Mouse (Mus musculus) cerebellum, postnatal 14 days (tissue): ENCODE measurements at regions not wholly inside any gene's neighbourhood (a gene's known extent, or its start where the extent isn't known, plus 50 kb on each side); places are given as distances from the start of the nearest gene placed in this dataset.

ENCODE experiments used
- DNase-seq, 2 experiments: peaks; one replicate each; pipeline ENCODE4 v3.0.0; 2021; ENCODE audit warnings: mixed read lengths in 2 of 2

DNA sequence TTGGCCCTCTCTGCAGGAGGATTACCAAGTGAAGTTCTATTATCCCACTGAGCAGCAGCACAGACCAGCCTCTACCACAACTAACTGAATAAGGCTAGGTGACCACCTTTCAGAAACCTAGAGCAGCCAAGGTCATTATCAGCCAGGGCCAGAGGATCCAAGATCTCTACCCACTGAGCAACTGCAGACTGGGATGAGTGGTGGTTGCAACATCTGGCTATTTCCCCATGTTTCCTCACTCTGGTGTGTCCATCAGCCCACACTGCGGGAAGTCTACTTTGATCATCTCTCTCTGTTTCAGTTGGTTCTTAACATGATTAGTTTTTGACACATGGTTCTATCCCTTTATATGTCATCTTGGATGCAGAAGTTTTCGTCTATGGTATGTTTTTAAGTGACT lies 157.2 kb downstream of the Cog6 start:
- no peak for DNase-seq

DNA sequence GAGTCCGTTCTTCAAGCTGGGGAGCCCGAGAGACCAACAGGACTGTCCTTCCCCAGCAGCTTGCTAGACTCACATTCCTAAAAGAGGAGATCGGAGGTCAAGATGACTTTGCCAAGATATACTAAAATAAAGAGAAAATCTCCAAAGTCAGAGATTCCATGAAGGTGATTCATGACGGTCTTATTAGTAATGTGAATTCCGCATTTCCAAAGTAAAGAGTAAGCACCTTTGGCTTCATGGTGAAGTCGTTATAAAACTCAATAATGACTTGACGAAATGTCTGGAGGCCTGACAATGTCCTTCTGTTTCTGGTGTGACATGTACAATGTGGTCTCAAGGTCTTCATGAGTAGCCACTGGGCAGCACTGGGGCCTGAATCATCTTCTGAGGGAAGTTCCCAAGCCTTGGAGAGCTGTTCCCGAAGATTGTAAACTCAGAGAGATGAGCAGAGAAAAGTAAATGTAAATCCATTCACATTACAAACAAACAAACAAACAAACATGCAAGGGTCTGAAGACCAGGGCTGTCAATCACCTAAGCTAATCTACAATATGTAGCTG lies 157.7 kb downstream of the Cog6 start:
- no peak for DNase-seq

DNA sequence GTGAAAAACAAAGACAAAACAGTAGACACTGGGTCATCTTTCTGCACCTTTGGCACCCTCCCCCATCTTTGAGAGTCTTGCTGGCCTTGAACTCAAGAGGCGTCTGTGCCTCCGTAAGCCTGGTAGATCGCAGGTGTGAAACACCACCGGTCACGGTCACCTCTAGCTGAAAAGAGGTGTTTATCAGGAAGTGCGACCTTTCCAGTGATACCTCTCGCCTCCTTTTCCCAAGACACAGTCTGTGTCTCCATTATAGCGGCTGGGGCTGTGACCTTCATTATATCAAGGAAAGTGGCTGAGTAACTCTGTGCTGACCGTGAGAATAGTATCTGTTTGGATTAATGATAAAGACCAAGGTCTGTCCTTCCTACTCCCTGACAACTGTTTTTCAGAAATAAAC lies 158.8 kb downstream of the Cog6 start:
- no peak for DNase-seq

DNA sequence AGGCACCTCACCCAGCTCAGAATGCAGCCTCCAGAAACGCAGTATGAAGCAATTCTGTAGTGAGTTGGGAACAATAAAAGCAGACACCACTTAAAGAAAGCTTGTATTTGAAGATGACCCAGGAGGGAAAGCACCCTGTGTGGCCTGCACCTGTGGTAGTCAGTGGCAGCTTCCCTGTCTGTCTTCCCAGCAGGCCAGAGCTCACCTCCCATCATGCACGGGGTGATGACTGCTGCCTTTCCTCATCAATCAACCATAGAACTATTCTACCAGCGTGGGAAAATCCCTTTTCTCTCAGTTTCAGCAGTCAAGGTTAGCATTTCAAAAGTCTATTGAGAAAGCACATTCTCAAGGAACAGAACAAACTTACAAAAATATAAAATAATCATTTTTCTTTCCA lies 160.0 kb downstream of the Cog6 start:
- no peak for DNase-seq

DNA sequence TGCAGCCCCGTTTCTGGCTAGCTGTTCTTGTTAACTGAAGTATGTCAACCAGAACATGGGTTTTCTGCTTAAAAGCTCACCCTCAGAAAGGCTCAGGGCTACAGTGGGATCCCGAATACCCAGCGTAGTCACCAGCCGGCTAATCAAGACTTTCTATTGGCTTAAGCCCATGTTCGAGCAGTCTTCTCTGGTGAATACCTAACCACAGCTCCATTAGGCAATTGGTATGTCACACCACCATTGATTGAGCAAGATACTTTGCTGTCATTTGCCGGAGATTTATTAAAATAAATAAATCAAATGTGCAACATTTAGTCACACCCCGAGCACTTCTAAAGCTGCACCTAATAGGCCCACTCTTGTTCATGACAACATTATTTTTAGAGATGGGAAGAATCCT lies 162.5 kb downstream of the Cog6 start:
- no peak for DNase-seq

DNA sequence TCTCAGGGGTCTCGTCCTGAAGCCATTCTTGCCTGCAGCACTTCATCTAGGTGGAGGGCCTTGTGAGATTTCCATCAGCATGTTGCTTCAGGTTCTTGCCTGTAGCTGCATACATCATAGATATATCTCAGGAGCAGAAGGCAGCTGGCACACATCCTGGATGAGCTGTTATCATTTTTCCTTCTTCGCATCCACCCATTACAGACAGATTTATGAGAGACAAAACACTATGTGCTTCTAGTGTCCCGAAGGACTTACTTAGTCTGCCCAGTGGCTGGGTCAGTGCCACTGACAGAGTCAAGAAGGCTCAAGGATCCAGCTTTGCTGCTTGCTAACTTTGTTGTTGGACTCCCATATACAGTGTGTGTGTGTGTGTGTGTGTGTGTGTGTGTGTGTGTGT lies 163.9 kb downstream of the Cog6 start:
- no peak for DNase-seq

DNA sequence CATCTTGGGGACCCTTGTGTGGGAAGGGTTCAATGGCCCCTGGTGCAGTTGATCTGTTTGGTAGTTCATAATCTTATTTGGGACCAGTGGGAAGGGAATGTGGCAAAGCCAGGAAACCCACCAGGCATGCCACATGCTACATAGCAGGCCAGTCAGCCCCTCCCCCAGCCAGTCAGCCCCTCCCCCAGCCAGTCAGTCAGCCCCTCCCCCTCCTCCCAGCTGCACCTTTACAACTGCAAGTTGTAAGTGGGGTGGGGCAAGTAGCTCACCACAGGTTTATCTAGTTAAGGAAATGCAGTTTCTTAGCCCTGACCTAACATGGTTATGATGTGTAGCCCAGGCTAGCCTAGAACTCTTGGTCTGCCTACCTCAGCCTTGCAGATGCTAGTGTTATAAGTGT lies 171.9 kb downstream of the Cog6 start:
- peak in 1 of 2 experiments; percentile 10 for DNase-seq

DNA sequence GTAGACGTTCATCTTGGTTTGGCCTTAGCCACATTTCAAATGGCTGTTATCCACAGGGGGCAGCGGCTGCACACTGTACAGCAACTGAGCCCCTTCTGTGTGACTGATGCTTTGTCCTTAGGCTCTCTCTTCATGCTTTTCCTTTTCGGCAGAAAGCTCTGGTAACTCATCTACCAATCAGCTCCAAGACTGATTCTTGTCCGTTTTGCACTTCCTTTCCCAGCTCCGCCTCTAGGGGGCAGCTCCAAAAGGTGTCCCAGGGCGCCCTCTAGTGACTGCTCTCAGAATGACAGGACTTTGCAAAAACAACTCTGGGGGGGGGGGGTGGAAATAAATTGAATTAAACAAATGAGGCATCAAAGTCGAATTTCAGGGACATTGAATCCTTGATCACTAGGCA lies 173.0 kb downstream of the Cog6 start:
- DNase-seq = peak; percentile 82 to 94

DNA sequence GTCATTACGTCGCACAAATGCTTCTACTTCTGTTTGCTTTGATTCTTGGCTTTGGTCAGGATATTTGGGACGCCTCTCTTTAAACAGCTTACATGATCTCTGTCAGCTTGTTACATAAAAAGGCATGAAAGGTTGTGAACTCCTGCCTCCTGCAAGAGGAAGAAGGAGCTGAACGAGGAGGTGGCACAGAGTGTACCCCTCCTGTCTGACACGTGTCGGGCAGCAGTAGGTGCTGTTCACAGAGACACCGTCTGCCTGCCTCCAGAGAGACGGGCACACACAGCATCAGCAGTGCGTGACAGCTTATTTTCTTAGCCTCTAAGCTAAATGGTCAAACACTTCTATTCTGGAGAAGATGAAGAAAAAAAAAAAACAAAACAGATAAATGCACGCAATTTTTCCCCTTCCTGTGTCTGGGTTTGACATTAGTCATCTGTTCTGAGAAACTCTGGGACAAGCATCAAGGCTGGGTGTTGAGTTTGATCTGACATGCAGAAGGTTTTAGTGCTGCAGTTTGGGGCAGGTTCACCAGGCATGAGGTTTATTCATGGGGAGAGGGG lies 174.1 kb downstream of the Cog6 start:
- DNase-seq = no peak

DNA sequence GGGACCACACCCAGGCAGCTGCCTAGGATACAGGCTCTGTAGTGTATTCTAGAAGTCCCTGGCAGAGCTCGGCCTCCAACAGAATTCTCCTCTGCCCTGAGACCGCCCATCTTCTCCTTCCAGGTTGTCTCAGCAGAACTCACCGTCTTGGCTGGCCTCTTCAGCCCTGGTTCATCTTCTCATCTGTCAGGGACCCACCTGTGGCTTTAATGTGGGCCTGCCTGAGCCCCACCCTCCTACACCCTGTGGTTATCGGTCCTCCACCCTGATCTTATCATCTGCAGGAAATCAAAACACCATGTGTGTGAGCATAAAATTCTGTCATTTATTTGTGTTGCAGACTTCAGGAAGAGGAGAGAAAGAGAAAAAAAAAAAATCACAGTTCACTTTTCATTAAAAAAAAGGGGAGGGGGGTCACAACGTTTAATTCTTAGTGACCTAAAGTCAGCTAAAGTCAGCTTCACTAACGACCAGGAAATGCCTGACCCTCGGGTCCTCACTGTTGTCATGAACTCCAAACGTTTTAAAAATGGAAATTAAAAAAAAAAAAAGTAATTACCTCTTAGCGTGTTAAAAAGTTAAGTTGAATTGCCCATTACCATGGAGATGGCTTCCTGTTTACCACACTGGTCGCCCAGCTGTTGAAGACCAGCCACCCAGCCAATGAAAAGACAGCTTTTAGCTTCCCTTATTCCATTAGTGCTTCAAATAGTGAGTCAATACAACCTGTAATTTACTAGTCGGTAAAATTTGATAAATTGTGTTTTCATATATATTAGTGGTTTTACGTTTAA lies 176.7 kb downstream of the Cog6 start:
- no peak for DNase-seq

DNA sequence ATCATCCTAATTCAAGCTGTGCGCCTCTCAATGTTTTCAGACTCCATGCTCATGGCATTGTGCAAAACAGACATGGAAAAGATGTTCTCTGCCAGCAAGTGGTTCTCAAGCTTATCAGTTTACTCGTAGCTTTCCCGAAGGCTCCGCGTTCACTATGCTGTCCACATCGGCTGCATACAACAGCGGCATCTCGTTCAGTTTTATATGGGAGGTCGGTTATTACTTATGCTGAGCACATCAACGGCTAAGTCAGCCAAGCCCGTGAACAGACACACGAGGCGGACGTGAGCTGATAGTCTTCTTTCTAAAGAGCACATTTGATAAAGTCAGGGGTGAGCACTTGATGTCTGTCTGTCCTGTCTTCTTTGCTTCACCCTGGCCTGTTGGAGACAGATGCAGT lies 179.0 kb downstream of the Cog6 start:
- DNase-seq = no peak

DNA sequence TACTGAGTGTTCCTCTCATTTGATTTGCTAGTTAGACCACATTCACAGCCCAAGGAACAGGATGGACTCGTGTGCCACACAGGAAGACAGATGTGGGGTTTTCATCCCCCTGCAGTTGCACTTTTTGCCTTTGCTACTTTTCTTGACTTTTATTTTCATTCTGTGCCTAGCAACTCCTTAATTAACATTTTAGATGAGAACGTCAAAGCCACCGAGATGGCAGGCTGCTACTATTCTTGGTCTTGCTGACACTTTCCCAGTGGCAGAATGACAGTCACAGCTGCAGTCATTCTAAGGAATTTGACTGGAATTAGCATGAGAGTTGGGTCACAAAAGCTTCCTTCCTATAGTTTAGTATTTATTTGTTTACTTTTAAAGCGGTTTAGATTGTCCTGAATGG lies 179.5 kb downstream of the Cog6 start:
- no peak for DNase-seq

DNA sequence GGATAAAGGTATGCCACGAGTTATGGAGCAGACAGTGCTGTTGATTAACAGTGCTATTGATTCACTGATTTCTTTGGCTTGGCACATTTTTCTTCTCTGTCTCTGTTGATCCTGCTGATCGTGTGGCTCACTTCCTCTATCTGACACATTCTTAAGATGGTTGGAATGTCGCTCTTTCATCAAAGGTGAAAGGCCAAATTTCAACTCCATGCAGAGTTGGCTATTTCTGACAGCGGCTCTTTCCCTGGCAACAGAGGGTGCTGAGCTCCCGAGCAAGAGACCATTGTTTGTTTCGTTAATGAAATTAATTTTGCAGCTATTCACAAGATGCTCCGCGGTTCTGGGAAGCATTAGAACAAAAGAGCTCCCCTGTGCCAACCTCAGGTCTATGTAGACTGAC lies 180.3 kb downstream of the Cog6 start:
- no peak for DNase-seq

DNA sequence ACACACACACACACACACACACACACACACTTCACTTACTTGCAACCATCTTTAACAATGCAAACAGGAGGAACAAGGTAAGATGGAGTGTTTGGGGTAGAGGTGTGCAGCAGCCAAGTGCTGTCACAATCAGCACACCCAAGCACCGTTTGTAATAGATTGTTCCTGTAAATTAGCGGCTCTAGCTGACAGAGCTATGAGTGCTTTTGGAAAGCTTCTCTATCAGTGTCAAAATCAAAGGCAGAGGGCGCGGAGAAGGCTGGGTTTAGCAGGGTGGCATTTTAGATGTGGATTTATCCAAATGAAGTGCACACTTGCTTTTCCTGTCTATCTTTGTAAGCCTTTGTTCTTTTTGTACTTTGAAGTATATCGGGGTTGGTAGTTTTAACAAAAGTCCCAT lies 184.6 kb downstream of the Cog6 start:
- no peak for DNase-seq

DNA sequence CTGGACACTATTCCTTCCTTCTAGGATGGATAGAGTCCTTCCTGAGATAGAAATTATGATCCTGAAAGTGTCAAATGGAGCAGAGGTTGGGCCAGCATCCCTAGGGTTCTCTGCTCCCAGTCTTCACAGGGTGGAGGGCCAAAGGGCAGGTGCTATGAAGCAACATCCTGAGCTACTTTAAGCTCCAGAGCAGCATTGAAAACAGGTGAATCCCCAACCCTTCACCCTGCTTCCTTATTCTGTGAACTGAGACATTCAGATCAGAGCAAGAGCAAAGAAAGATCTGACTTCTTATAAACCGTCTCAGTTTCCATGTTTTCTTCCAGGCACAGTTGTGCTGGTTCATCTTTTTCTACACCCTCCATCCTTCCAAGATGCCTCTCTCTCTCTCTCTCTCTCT lies 185.1 kb downstream of the Cog6 start:
- no peak for DNase-seq

DNA sequence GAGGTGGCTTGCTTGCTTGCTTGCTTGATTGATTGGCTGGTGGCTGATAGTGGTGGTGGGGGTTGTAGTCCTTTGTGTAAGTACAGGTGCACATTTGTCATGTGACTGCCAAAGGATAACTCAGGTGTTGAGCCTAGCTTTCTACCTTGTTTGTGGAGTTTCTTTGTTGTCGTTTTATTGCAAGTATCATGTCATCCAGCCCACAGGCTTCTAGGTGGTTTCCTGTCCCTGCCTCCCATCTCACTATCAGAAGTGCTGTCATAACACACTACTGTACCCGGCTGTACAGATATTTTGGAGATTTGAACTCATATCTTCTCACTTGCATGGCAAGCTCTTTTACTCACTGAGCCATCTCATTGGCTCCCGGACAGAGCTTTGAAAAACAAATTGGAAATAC lies 186.9 kb downstream of the Cog6 start:
- DNase-seq = no peak

DNA sequence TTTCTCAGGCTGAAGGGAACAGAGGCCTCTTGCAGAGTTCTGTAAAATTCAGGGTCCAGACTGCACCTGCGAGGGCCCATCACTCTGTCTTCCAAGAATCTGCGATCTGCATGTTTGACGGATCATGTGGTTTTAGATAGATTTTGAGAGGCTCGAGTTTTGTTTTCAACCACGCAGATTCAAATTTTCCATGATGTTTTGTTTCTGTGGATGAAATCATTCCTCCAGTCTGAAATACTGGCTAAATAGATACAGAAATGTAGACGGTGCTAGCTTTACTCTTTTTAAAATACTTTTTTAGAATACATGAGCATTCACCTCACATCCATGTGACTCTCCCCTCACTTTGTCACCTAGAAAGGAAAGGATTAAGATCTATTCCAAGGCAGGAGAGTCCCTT lies 188.0 kb downstream of the Cog6 start:
- DNase-seq = no peak

DNA sequence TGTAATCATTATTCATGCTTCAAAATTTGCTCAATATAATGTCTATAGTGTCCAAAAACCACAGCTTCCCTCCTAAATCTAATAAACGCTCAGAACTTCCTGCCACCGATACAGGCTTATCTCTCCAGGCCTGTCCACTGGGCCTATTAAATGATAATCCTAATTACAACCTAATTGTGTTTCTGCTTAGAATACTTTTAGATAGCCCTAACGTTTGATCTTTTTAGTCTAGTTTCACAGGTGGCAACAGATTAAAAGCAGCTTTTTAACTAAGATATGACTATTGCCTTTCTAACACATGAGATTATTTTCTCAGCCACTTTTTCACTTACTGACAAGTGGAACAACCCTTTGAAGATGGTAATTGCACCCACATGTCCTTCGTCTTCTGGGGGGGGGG lies 188.6 kb downstream of the Cog6 start:
- no peak for DNase-seq

DNA sequence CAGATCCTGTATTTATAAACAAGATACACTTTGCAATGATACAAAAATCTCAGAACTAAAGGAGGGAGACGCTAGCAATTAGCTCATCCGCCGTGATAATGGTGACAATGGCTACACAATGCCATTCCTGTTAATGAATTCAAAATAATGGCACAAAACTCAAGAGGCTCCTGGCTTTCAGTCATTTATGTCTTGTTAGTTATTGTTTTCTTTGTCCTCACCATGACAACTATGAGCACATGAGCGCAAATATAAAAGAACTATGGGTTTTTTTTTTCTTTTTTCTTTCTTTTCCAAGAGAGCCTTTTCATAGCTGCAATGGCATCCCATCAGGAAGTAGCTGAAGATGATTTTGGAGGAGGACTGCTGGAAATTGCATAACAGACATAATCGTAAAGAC lies 194.2 kb downstream of the Cog6 start:
- DNase-seq = no peak

DNA sequence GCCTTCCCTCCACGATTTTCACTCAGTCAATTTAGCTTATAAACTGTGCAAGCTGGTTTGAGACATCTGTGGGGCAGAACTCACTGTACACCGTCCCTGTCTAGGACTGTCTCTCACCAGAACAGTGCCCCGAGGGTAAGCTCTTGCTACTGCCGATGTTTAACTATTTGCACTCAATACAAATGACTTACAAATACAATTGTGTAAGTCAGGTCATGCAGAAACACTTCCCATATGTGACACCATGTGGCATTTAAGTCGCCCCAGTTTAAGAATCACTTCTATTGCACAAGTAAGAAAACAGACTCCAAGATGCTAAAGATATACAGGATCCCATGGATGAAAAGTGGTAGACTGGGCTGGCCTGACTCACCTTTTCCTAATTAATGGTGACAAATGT lies 195.6 kb downstream of the Cog6 start:
- no peak for DNase-seq

DNA sequence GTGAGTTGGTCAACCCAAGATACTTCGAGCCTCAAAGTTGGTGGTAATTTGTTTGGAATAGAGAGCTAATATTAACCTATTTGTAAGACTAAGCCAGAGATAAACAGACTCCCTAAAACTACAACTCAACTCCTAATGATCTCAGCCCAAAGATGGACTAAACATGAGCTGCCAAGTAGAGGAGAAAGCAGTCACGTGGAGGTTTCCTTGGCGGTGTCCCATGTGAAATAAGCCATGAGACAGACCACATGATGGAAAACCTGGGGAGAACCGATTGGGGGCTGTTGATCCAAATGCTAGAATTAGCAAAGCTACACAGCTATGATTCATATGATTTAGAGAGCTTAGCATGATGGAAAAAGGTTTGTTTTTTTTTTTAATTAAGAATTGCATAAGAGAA lies 198.6 kb downstream of the Cog6 start:
- no peak for DNase-seq

DNA sequence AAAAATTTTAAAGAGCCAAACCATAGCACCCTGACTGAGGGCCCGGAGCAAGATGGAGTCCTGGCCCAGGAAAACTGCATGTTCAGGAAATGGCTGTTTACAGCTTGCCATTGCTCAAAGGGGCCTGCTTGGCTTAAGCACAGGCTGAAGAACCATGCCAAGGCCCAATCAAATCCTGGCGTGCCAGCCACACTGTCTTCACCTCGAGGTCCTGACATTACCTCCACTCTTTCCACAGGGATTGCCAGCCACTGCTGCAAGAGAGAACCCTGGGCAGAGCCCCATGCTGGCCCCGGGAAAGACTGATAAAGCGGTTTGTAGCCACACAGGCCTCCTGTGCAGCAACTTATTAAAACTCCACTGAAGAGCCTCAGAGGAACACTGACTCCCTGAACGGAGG lies 199.6 kb downstream of the Cog6 start:
- no peak for DNase-seq

DNA sequence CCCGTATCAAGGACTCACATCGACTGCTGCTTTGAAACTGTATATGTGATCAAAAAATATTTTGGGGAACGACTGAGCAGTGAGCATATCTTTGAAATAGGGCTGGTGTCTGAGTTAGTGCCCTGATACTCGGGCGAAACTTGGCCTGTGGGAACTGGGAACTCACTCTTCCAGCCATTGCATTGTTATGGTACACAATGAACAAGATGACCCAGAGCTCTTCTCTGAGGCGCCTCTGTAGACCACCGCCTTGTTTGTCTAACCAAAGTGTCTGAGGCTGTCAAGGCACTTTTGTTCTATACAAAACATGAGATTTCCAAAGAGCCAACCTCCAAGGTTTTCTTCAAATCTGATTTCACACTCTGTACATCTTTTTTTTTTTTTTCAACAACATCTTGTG lies 201.5 kb downstream of the Cog6 start:
- DNase-seq = no peak

DNA sequence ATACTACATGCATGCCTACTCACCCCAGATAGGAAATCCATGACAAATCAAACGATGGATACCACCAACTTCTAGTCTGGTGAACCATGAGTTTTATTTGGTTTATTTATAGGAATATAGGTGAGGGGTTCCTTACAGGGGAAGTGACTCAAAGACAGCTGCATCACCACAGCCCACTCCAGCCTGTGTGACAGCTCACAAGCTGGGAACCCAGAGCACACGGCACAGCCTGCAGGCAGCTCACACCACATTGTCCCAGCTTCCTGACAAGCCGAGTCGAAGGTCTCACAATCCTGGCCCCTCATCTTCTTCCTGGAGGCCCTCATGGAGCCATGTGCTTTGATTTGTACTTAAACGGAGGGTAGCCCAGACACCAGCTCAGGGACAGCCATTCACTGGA lies 214.7 kb downstream of the Cog6 start:
- no peak for DNase-seq

DNA sequence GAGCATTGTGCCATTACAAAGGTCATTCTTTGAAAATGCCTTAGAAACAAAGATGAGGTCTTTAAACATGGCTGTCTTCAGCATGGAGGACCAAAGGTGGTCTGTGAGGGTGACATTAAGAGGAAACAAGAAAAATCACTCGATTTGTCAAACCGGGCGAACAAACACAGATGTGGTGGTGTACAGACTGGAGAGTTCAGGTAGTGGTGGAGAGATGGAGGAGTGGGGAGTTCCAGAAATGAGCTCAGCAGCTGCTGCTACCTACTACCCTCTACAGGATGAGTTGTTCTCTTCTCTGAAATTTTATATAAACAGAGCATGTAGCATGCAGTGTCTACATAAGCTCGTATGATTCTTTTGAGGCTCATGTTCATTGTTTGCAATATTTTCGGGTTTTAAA lies 215.6 kb downstream of the Cog6 start:
- no peak for DNase-seq
